Mouse (Mus musculus) adrenal gland, postnatal 25 days (tissue): ENCODE results near the gene Med13. TPM values are rescaled to one million over a fixed set of nuclear protein-coding genes. Genes with fewer than 3 reads are reported as not detected.
"Not testable (repeated sequence)": the region's sequence is repeated elsewhere in the genome, so short reads cannot be mapped to it uniquely, and the experiment has no call there.

Experiments used
- DNase-seq: peaks from one replicate; pipeline ENCODE4 v3.0.0; 2021; ENCODE audit warnings: mixed read lengths
- total RNA-seq: library from RNA; stranded (reverse); gene quantifications from 2 replicates; pipeline ENCODE4 v1.2.3, GENCODE M21; 2021

The Med13 gene
- total RNA-seq, 1 experiment from 2014 or later = 54.1 TPM

DNA sequence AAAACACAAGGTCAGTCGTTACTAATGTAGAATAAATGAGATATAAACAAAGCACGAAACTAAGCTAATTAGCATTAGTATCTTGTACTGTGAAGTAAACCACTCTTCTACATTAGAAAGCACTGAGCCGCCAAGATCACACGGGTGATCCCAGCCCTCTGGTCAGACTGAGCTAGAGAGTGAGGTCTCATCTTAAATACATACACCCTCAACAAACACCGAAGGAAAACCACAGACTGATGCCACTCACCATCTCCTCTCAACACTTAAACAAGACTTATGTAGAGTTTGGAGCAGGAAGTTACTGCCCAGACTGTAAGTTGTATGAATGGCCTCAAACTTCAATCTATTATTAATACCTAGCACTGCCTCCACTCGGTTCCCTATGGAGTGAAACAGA is 47.1 kb downstream of the Med13 start:
- no peak for DNase-seq

DNA sequence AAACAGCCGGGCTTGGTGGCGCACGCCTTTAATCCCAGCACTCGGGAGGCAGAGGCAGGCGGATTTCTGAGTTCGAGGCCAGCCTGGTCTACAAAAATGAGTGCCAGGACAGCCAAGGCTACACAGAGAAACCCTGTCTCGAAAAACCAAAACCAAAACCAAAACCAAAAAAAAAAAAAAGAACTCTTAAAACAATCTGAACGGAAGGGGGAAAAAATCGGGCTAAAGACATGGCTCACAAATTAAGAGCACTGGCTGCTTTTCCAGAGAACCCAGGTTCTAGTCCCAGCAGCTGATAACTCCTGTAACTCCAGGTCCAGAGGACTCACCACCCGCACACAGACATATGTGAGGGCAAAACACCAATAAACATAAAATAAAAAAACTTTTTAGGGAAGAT is 65.2 kb downstream of the Med13 start:
- not testable (repeated sequence) for DNase-seq

DNA sequence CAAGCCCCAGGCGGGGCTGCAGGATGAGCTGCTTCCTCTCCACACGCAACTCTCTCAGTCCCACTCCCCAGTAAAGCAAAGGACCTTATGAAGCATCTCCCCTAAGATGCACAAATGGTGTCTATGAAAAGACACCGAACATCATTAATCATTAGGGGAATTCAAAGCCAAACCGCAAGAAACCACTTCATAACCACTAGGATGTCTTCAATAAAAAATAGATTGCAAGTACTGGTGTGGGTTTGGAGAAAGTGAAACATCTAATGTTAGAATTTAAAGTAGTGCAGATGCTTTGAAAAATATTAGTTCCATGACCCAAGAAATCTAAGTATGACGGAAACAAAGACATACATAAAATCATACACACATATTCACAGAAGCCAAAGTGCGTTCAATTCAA is 65.7 kb downstream of the Med13 start:
- DNase-seq = no peak

DNA sequence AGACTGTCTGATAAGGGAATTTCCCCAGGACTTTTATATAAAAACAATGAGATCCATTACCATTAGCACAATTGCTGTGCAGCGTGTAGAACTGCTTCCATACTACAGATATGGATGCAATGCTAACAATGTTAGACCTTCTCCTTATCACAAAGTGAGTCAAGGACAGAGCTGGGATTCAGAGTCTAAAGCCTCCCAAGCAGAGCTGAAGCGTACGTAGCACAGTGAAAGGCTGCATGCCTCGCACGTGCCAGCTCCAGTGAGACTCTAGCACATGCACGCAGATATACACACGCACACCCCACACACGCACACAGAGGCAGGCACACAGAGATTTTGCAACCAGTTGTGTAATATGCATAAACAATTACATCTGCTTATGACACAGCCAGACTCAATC is 71.7 kb downstream of the Med13 start:
- DNase-seq = peak; percentile 29

DNA sequence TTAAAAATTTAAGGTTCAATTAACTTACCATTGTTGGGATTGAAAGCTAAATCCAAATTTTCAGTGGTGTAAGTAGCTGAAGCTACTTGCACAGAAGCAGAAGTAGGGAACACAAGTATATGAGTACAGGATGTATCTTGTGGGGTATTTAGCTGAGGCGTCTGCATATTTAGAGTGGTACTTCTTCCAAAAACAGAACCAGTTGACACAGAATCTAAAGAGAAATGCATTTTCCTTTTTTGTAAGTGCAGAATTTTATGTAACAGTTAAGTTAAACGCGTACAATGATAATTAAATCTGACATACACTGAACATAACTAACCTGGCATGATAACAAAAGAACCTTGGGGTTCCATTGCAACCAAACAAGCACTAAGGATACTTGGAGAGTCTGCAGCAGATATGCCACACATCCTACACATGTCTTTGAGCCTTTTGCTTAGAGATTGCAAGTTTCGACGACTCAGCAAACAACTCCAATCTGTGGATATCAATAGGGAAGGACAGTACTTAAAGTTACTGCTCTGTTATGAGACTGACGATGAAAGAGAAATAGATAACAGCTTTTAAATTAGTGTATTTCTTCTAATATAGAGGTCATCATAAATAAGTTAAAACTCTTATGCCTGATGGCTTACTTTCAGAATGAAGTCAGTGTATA is 78.8 kb downstream of the Med13 start:
- DNase-seq = no peak

DNA sequence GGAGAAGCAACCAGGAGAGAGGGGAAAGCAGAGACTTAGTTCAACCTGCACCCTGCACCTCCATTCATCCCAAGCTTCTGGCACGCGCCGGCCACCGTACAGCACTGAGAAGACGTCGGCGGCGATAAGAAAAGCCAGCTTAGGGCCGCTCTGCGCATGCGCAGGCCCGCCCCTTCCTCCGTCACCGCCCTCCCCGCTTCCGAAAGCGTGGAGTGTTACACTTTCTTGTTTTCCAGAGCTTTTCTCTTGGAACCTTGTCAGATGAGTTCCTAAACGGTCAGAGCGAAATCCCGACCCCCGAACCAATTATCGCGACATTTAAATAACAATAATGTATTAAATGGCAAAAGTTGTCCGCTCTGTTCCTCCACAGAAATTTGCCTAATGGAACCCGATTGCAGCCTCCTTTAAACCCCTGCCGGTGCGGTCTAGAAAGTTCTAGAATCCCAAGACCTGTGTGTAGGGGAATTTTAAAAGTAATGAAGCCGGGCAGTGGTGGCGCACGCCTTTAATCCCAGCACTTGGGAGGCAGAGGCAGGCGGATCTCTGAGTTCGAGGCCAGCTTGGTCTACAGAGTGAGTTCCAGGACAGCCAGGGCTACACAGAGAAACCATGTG is 99.8 kb downstream of the Med13 start, which contains the start of gene Ints2:
Ints2 (minus strand) TSS at position 116 of the 617 bp plus-strand sequence.
- peak; percentile 96 for DNase-seq

DNA sequence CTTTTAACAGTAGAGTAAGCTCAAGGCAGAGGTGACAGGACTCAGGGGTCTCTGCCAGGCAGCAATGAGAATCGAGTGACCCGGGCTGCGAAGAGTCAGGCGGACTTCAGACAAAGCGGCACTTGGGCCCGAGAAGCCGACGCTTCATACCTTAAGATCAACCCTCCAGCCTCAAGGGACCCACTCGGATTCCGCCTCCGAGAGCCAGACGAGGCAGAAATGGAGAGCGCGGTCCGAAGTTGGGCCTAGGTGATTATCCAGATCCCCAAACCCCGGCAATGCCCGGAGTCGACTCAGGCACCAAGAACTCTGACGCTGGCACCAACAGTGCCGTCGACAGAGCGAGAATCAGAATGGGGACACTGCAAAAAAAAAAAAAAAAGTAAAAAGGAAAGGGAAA is 100.3 kb downstream of the Med13 start:
- no peak for DNase-seq

DNA sequence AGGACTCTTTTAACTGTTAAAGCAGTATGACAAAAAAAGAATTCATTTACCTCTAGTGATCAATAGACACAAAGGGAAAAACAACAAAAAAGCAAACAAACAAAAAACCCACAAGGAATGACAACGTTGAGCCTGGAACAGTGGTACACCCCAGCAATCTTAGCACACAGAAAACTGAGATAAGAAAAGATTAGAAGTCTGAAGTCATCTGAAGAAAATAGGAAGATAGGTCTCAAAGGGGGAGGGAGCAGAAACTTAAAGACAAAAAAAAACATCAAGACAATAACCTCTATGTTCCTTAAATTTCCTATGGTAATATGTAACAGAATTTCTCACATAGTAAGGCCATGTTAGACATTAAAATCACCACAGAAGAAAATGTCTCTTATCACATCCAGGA is 104.1 kb downstream of the Med13 start:
- DNase-seq = no peak

DNA sequence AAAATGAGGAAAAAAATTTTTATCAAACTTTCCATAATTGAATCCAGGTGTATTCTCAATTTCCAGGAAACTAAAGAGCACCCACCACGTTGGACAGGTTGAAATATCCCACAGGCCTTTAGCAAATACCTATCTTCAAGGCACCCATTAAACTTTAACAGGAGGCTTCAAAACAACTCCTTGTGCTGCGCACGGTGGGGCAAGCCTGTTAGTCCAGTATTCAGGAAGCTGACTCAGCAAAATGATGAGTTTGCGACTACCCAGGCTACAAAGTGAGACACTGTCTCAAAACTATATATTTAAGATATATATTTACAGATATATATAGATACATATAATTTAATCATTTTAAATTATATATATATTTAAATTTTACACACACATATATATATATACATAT is 125.0 kb downstream of the Med13 start:
- DNase-seq = no peak

DNA sequence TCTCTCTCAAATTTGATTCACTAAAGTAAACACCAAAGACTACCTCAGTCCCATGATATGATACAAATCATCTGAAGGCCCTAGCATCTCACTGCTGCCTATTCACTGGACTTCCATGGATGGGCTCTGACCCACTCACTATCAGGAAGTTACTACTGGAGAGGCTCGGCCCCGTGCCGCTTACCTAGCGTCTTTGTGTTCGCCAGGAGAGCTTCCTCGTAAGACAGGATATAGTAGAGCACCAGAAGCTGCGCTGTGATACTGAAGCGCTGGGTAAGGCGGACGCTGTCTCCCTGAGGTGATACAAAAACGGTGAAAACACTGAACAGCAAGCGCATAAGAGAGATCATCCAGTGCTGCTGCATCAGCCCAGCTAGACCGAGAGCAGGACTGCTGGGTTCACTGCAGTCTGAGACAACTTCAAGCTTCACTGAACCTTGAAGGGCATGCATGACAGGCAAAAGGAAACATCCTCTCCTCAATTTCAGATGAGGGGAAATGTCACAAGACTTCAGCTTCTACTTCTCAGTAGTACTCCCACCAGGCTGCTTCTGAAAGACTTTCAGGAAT is 125.5 kb downstream of the Med13 start:
- no peak for DNase-seq

DNA sequence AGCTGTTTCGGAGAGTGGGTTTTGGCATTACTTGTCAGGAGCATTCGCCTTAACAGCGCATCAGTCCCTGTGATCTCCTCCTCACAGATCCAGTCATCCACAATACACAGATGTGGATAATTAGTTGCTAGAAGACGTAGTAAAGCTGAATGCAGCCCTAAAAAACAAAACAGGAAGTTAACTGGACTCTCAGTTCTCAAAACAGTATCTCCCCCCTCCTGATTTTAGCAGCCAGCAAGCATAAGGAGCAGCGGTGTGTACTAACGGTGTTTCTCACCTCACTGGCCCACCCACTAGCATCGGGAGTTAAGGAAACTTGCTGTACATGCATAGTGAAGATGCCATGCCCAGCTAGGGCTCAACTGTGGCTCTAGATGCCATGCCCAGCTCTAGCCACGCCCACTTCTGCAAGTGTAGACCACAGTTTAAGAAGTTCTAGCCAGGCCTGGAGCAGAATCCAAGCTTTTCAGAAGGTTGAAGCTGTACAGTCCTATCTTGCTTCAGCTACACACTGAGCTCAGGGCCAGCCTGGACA is 130.7 kb downstream of the Med13 start:
- DNase-seq = no peak

DNA sequence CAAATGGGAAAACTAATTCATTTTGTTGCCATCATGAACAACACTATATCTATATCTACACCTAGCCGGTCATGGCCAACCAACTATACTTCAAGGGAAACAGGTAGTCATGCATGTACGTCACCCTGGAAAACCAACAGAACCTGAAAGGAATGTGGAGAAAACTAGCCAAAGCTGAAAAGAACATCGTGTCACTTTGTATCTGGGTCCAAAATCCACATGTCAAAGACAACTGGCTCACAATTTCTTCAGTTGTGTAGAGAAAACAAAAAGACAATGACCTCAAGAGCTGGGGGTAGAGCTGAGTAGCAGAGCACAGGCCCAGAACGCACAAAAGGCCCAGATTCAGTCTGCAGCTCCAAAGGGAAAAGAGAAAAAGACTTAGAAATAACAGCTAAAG is 131.6 kb downstream of the Med13 start:
- DNase-seq = no peak

Other genes with a start within 250 kb of the Med13 start
- 2.3 and 2.9 TPM in 2 replicates for gene Brip1, start 156.4 kb downstream of the Med13 start, total RNA-seq
- 17.4 and 21.0 TPM in 2 replicates for gene Ints2, start 100.0 kb downstream of the Med13 start, total RNA-seq
- gene Rnft1, start 127.1 kb upstream of the Med13 start, total RNA-seq = 29.6 and 36.7 TPM in 2 replicates
- gene Rps6kb1, start 187.2 kb upstream of the Med13 start, total RNA-seq = 41.3 and 44.1 TPM in 2 replicates
- 8.5 and 10.5 TPM in 2 replicates for gene Tubd1, start 187.4 kb upstream of the Med13 start, total RNA-seq